Mouse (Mus musculus): Measurements from ENCODE around the gene Sox5. TPM values are rescaled to one million over a fixed set of nuclear protein-coding genes. Genes with fewer than 3 reads are reported as not detected.
A peak's percentile ranks its signal among the peaks of the same experiment; 100 is the strongest.

The Sox5 gene
- polyA plus RNA-seq, 1 experiment from 2014 or later, result 61.5 TPM

DNA sequence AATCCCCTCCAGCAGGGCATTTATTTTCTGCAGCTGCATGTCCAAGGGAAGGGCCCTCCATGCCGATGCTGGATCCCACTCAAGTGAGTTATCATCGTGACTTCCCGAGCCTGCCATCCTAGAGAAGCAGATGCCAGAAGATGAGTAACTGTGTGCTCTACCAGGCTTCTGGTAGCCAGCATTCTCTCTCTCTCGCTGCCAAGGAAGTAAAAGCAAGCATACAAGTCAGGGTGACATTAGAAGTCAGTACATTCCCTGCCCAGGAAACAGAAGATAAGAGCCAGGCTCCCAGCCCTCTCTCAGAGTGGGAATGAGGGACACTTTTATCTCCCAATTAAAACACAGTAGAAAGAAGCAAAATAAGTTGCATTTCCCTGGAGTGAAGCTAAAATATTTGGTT is 86.1 kb downstream of the Sox5 start:
- Histone ChIP-seq H3K4me1 (replicated peaks; ENCODE audit: control insufficient read depth, insufficient read depth, low read length) (no peaks in the 10 kb centered on the region), H3K36me3 (ENCODE audit: control insufficient read depth, insufficient read depth, low read length) (no peaks in the 10 kb centered on the region), H3K27me3 (ENCODE audit: control insufficient read depth, insufficient read depth, low read length) (no peaks in the 10 kb centered on the region), H3K4me2 (ENCODE audit: low read depth, low read length, severe bottlenecking) (no peak overlapping the region), H3K27ac (ENCODE audit: low read depth, low read length) (no peak overlapping the region), H3K4me3 (ENCODE audit: low read depth, low read length) (no peak overlapping the region), H3K9ac (ENCODE audit: low read length) (no peak overlapping the region), H3K9me3 (ENCODE audit: control insufficient read depth, low read length) (no peaks in the 10 kb centered on the region)
- WGBS, result 88% methylated on average over 4 of the region's 4 CpGs
- ATAC-seq (replicated peaks; ENCODE audit: low FRiP score) (no peak), DNase-seq (ENCODE audit: low spot score) (no peak)

DNA sequence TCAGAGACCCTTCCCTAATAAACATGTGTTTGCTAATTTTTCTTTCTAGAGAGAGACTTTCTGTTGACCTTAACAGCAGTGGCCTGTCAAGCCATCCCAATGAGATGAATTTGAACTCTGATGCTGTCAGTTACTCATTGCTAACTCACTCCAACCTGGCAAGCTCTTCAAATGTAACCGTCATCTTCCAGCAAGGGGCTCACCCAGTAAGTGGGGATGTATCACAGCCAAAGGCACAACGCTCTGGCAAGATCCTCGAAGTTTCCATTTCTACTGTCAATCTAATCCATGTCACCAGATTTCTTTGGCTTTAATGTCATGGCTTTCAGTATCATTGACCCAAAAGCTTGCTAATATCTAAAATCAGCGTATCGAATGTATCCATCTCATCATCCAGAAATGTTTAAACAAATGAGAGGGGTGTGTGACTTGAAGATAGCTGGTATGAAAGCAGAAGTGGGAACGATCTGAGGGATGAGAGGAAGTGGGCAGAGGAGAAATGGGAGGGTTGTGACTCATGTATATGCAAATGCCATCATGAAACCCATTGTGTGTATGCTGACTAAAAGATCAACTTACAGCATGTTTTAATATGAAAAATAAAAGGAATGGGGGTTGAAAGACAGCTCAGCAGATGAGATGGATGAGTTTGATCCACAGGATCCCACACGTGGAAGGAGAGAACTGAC is 88.4 kb downstream of the Sox5 start:
- no peaks in the 10 kb centered on the region for H3K9me3 ChIP-seq (ENCODE audit: control insufficient read depth, low read length)
- no peak overlapping the region for H3K9ac ChIP-seq (ENCODE audit: low read length)
- H3K4me2 ChIP-seq (ENCODE audit: low read depth, low read length, severe bottlenecking), result no peak overlapping the region
- H3K27ac ChIP-seq (ENCODE audit: low read depth, low read length), result no peak overlapping the region
- WGBS, result 92% methylated on average over 7 of the region's 7 CpGs
- ATAC-seq (replicated peaks; ENCODE audit: low FRiP score), result no peak
- DNase-seq (ENCODE audit: low spot score), result no peak
- H3K27me3 ChIP-seq (ENCODE audit: control insufficient read depth, insufficient read depth, low read length), result no peaks in the 10 kb centered on the region
- H3K4me1 ChIP-seq (replicated peaks; ENCODE audit: control insufficient read depth, insufficient read depth, low read length), result no peaks in the 10 kb centered on the region
- H3K4me3 ChIP-seq (ENCODE audit: low read depth, low read length), result no peak overlapping the region
- no peaks in the 10 kb centered on the region for H3K36me3 ChIP-seq (ENCODE audit: control insufficient read depth, insufficient read depth, low read length)

DNA sequence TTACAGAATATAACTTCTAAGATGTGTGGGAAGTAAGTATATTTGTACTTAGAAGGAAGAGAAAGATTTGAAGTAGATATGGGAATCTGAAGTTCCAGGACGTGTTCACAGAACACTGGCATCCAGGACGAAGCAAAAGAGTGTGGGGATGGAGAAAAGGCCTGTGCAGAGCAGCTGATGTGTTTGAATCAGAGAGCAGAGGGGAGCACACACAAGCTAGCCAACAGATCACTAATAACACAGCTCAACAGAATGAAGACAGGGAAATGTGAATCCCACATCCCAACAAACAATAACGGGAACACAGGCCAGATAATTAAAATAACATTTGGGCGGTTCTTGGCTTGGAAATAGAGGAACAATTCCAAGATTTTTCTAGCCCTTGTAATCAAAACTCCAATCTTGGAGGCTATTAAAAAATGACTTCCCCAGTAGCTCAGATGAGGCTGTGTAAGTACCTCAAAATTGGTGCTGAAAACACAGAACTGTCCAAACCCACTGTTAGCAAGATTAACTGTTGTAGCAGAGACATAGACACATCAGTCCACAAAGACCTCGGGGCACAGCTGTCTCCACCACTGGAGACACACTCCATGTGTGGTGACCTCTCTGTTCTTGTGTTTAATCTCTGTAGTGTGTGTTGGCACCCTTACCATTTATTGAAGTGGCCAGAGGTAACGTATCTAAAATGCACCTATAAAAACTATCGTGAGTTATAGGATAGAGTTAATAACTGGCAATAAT is 90.3 kb downstream of the Sox5 start:
- no peak for ATAC-seq (replicated peaks; ENCODE audit: low FRiP score)
- Histone ChIP-seq H3K4me1 (replicated peaks; ENCODE audit: control insufficient read depth, insufficient read depth, low read length) (no peaks in the 10 kb centered on the region), H3K4me2 (ENCODE audit: low read depth, low read length, severe bottlenecking) (no peak overlapping the region), H3K27ac (ENCODE audit: low read depth, low read length) (no peak overlapping the region), H3K4me3 (ENCODE audit: low read depth, low read length) (no peak overlapping the region), H3K36me3 (ENCODE audit: control insufficient read depth, insufficient read depth, low read length) (no peaks in the 10 kb centered on the region), H3K9ac (ENCODE audit: low read length) (no peak overlapping the region), H3K9me3 (ENCODE audit: control insufficient read depth, low read length) (no peaks in the 10 kb centered on the region), H3K27me3 (ENCODE audit: control insufficient read depth, insufficient read depth, low read length) (no peaks in the 10 kb centered on the region)
- DNase-seq (ENCODE audit: low spot score), result no peak
- WGBS, result 85% methylated on average over 7 of the region's 7 CpGs

DNA sequence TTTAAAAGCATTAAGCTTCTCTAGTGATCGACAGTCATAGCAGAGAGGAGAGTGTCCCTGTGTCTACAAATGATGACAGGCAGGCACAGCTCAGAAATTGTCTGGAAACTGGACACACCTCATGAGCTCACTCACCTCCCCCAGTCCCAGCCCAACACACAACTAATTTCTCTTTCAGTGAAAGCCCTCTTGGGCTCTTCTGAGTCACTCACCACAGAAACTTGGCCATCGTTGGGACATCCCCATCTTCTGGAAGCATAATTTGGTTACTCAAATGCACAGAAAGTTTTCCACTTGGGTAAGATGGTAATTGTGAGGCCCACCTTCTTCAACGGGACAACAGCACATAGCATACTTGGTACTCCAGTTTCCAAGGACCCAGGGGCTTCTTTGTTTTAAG is 92.7 kb downstream of the Sox5 start:
- H3K27ac ChIP-seq (ENCODE audit: low read depth, low read length), result no peak overlapping the region
- H3K4me1 ChIP-seq (replicated peaks; ENCODE audit: control insufficient read depth, insufficient read depth, low read length), result no peaks in the 10 kb centered on the region
- H3K36me3 ChIP-seq (ENCODE audit: control insufficient read depth, insufficient read depth, low read length), result no peaks in the 10 kb centered on the region
- H3K27me3 ChIP-seq (ENCODE audit: control insufficient read depth, insufficient read depth, low read length), result no peaks in the 10 kb centered on the region
- H3K4me2 ChIP-seq (ENCODE audit: low read depth, low read length, severe bottlenecking), result no peak overlapping the region
- ATAC-seq (replicated peaks; ENCODE audit: low FRiP score) (no peak), DNase-seq (ENCODE audit: low spot score) (no peak)
- no peak overlapping the region for H3K4me3 ChIP-seq (ENCODE audit: low read depth, low read length)
- no peak overlapping the region for H3K9ac ChIP-seq (ENCODE audit: low read length)
- H3K9me3 ChIP-seq (ENCODE audit: control insufficient read depth, low read length), result no peaks in the 10 kb centered on the region
- 89% methylated on average over 3 of the region's 3 CpGs for WGBS

DNA sequence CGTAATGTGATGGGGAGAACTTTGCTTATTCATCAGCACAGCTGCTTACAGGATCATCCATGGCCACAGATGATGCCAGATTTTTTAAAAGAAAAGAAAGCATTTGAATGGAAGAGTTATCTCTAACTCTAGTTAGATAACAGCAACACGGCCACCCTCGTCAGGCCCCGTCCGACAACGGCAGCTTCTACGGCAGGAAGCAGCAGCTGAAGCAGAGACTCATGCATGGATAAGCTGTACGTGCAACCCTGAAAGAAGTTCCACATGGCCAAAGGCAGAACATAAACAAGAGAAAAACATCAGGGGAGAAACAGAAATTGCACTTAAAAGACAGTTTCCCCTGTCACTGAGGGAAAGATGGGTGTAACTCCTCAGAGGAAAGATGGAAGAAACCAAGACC is 94.1 kb downstream of the Sox5 start:
- no peak overlapping the region for H3K9ac ChIP-seq (ENCODE audit: low read length)
- H3K27me3 ChIP-seq (ENCODE audit: control insufficient read depth, insufficient read depth, low read length), result no peaks in the 10 kb centered on the region
- H3K9me3 ChIP-seq (ENCODE audit: control insufficient read depth, low read length), result no peaks in the 10 kb centered on the region
- H3K4me2 ChIP-seq (ENCODE audit: low read depth, low read length, severe bottlenecking), result no peak overlapping the region
- no peak overlapping the region for H3K4me3 ChIP-seq (ENCODE audit: low read depth, low read length)
- ATAC-seq (replicated peaks; ENCODE audit: low FRiP score), result no peak
- H3K27ac ChIP-seq (ENCODE audit: low read depth, low read length), result no peak overlapping the region
- no peaks in the 10 kb centered on the region for H3K4me1 ChIP-seq (replicated peaks; ENCODE audit: control insufficient read depth, insufficient read depth, low read length)
- WGBS, result 89% methylated on average over 8 of the region's 8 CpGs
- no peaks in the 10 kb centered on the region for H3K36me3 ChIP-seq (ENCODE audit: control insufficient read depth, insufficient read depth, low read length)
- no peak for DNase-seq (ENCODE audit: low spot score)

DNA sequence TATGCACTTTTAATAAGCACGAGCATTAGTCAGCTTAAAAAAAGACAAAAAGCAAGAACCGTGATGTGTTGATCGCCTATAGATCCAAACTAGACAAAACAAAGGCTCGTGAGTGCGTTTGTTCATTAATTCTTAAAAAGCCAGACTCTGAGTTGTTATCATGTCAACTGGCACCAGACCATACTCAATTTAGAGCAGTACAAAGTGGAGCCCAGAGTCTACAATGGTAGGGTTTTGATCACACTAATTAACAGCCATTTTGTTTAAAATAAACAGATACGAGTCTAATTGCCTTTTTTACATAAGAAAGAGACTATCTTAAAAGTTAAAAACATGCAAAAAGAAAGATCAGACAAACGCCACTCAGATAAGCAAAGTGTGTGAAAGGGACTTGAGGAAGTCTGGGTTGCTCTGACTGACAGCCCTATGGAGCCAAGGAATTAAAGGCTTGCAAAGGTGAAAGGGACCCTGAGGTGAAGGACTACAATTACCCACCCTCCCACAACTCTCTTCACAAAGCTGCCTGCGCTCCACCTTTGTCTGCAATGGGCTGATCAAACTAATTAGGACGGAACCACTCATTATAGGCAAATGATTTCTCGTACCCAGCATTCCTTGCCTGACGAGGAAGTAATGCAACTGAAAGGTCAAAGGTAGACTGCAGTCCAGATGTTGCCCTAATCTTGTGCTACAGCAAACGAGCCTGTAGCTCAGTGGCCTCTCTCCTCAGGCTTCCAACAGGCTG is 100.6 kb downstream of the Sox5 start:
- Histone ChIP-seq H3K9me3 (ENCODE audit: control insufficient read depth, low read length) (no peaks in the 10 kb centered on the region), H3K4me1 (replicated peaks; ENCODE audit: control insufficient read depth, insufficient read depth, low read length) (no peaks in the 10 kb centered on the region; the same call in 1 of the 2 replicates), H3K27ac (ENCODE audit: low read depth, low read length) (no peak overlapping the region), H3K36me3 (ENCODE audit: control insufficient read depth, insufficient read depth, low read length) (no peaks in the 10 kb centered on the region), H3K4me3 (ENCODE audit: low read depth, low read length) (no peak overlapping the region), H3K27me3 (ENCODE audit: control insufficient read depth, insufficient read depth, low read length) (no peaks in the 10 kb centered on the region), H3K4me2 (ENCODE audit: low read depth, low read length, severe bottlenecking) (no peak overlapping the region), H3K9ac (ENCODE audit: low read length) (no peak overlapping the region)
- WGBS, result 20% methylated on average over 12 of the region's 12 CpGs
- peak; percentile 62 for DNase-seq (ENCODE audit: low spot score)
- peak; percentile 91 for ATAC-seq (replicated peaks; ENCODE audit: low FRiP score)

DNA sequence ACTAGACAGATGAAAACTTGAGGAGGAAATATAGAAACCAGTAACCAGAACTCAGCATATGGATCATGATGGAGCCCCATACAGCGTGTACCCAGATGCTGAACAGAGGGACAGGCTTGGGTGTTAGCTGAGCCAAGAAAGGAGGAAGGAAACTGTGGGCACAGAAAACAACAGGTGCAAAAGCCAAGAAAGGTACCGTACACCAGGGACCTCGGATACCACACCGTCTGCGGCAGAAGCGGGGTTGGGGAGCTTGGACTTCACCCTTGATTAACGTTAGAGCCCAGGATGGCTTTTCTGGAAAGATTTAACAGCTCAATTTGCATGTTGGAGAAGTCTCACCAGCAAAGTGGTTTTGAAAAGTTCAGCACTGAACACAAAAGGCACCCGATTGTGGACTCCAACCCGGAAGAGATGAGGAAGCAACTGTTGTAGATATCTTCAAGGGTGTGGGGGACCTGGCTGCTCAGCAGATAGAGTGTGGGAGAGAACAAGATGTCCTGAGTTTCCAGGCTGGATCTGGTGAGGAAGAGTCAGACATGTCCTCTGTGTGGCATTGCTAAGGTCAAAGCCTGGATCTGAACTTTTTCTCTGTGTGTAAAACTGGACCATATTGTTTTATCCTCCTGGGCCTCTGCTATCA is 104.2 kb downstream of the Sox5 start:
- H3K9ac ChIP-seq (ENCODE audit: low read length), result no peak overlapping the region
- H3K4me3 ChIP-seq (ENCODE audit: low read depth, low read length), result no peak overlapping the region
- H3K4me1 ChIP-seq (replicated peaks; ENCODE audit: control insufficient read depth, insufficient read depth, low read length), result no peaks in the 10 kb centered on the region; the same call in 1 of the 2 replicates
- DNase-seq (ENCODE audit: low spot score) (no peak), ATAC-seq (replicated peaks; ENCODE audit: low FRiP score) (no peak)
- H3K36me3 ChIP-seq (ENCODE audit: control insufficient read depth, insufficient read depth, low read length), result no peaks in the 10 kb centered on the region
- H3K27me3 ChIP-seq (ENCODE audit: control insufficient read depth, insufficient read depth, low read length), result no peaks in the 10 kb centered on the region
- H3K27ac ChIP-seq (ENCODE audit: low read depth, low read length), result no peak overlapping the region
- H3K4me2 ChIP-seq (ENCODE audit: low read depth, low read length, severe bottlenecking), result no peak overlapping the region
- 96% methylated on average over 9 of the region's 9 CpGs for WGBS
- no peaks in the 10 kb centered on the region for H3K9me3 ChIP-seq (ENCODE audit: control insufficient read depth, low read length)

DNA sequence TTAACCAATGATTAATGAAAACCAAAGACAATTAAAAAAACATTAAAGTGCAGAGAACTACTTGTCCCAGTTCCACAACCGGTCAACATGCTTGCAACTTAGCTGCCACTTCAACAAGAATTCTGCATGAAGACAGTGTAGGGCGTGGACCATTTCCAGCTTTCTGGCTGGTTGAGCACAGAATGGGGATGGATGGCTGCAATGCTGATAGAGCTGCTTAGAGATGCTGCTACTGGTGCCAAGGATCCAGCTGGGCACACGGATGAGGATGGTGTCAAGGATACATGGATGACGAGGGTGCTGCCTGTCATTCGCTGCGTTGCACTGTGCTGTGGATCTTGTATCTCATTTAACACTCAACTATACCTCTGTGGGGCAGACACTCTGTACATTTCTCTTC is 106.7 kb downstream of the Sox5 start:
- H3K27ac ChIP-seq (ENCODE audit: low read depth, low read length), result no peak overlapping the region
- no peaks in the 10 kb centered on the region for H3K27me3 ChIP-seq (ENCODE audit: control insufficient read depth, insufficient read depth, low read length)
- WGBS, result 92% methylated on average over 6 of the region's 6 CpGs
- no peaks in the 10 kb centered on the region for H3K36me3 ChIP-seq (ENCODE audit: control insufficient read depth, insufficient read depth, low read length)
- no peak overlapping the region for H3K9ac ChIP-seq (ENCODE audit: low read length)
- DNase-seq (ENCODE audit: low spot score), result no peak
- no peaks in the 10 kb centered on the region for H3K4me1 ChIP-seq (replicated peaks; ENCODE audit: control insufficient read depth, insufficient read depth, low read length)
- ATAC-seq (replicated peaks; ENCODE audit: low FRiP score), result no peak
- H3K4me2 ChIP-seq (ENCODE audit: low read depth, low read length, severe bottlenecking), result no peak overlapping the region
- no peaks in the 10 kb centered on the region for H3K9me3 ChIP-seq (ENCODE audit: control insufficient read depth, low read length)
- H3K4me3 ChIP-seq (ENCODE audit: low read depth, low read length), result no peak overlapping the region

Data from forebrain, embryonic 11.5 days (tissue).